Mouse (Mus musculus) left cerebral cortex, adult 2 months (tissue): ENCODE measurements around the gene Alkbh4. TPM values are rescaled to one million over a fixed set of nuclear protein-coding genes. Genes with fewer than 3 reads are reported as not detected.
"Not testable (repeated sequence)": the region's sequence is repeated elsewhere in the genome, so short reads cannot be mapped to it uniquely, and the experiment has no call there.

Experiments used
- DNase-seq, 2 experiments: peaks; one replicate each; pipeline ENCODE4 v3.0.0; 2021 to 2022; ENCODE audit warnings: low spot score in 2 of 2, mixed read lengths in 1 of 2; ENCODE audit errors: extremely low spot score in 1 of 2
- H3K27ac ChIP-seq: fragments of 200-600 bp; 2 replicates; pipeline ENCODE4 v1.8.1; 2022
- H3K4me3 ChIP-seq: fragments of 200-600 bp; 2 replicates; pipeline ENCODE4 v1.8.1; 2022
- CTCF ChIP-seq: fragments of 200-600 bp; IDR thresholded peaks from 2 replicates; pipeline ENCODE4 v1.8.1; 2022; ENCODE audit warnings: antibody characterized with exemption, mild to moderate bottlenecking, moderate library complexity
- intact Hi-C: fragments of 180-260 bp; cut with DNase I; formaldehyde crosslinking; loops from one replicate; pipeline ENCODE4 v1.15.1; 2025
- total RNA-seq, 2 experiments: library from RNA; stranded (reverse); gene quantifications; 2 replicates each; pipeline ENCODE4 v1.2.3; 2021

The Alkbh4 gene
- total RNA-seq, 2 experiments from 2014 or later: 8.5 to 9.6 TPM

- intact Hi-C loops: no loop called here
Observed at GRCm38 (mm10) chr5:136147704-136148103, 11.8 kb downstream of the Alkbh4 start.

DNA sequence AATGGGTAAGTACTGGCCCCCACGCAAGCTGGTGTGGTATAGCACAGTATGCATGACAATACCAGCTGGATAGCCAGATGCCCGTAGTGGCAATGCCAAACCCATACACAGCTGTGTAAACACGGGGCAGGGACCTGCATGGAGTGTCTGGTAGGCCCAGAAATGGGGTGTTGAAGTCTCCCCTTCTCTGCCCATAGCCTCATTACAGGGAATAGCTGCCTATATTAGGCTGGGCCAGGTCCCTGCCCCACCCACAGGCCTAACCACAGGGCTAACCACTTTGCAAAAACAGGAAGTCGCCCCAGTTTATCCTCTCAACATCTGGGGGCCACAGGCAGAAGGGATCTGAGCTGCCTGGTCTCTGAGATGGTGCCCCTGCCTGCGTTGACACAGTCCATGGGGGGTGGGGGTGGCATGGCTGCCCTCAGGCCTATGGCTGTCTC, 13.2 kb downstream of the Alkbh4 start:
- H3K4me3 ChIP-seq, H3K27ac ChIP-seq, intact Hi-C loops, DNase-seq: not testable (repeated sequence)

More at GRCm38 (mm10) chr5:136147704-136148103, 11.8 kb downstream of the Alkbh4 start:
- Histone ChIP-seq H3K4me3 (no peak overlapping the region), H3K27ac (no peak overlapping the region)
- no peak for DNase-seq
- no peak for TF ChIP-seq CTCF

DNA sequence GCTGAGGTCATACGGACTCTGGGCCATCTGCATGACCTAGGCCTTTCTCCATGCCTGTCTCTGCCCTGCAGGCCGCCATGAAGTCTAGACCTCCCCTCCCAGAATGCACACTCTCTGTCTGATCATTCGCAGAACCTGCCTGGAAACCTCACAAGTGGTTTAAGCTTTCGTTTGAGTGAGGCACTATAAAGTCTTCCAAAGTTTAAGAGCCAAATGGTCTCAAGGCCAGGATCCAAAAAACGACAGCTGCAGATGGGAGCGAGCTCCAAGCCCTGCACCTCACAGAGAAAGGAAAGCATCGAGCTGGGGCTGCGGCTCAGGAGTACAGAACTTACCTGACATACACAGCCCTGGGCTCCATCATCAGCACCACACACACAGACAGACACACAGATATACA, 16.4 kb downstream of the Alkbh4 start:
- Histone ChIP-seq H3K4me3 (no peak overlapping the region), H3K27ac (no peak overlapping the region)
- intact Hi-C loops: no loop called here
- TF ChIP-seq CTCF: no peak
- DNase-seq: no peak

DNA sequence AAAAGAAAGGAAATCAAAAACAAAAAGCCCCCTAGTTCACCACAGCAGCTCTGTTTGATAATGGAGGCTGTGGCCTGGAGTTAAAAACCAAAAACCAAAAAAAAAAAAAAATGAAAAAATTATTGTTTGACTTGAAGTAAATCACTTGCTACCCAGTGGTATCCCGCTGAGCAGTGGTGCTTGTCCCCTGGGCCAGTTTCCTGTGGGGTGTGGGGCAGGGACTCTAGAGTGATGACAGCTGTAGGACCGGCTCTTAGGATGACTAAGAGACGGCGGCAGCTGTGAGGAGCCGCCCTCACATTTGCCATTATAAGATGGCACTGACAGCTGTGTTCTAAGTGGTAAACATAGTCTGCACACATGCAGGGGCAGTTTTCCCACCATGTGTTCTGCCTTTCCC, 19.5 kb downstream of the Alkbh4 start:
- no peak overlapping the region for H3K4me3 ChIP-seq
- no peak overlapping the region for H3K27ac ChIP-seq
- DNase-seq: no peak
- no peak for TF ChIP-seq CTCF
- intact Hi-C loops: no loop called here

DNA sequence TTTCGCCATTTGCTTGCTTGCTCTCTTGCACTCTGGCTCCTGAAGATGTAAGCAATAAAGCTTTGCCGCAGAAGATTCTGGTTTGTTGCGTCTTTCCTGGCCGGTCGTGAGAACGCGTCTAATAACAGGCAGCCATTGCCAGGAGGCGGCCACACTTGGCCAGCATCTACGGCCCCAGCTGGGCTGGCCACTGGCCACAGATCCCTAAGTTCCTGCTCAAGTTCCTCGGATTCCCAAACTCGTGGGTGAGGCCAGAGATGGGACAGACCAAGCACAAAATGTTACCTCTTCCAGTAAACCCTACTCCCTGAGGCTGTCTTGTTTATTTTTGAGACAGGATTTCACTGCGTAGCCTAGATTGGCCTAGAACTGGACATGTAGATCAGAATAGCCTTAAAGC, 24.1 kb downstream of the Alkbh4 start:
- intact Hi-C loops, H3K4me3 ChIP-seq, DNase-seq, H3K27ac ChIP-seq: not testable (repeated sequence)

GRCm38 (mm10) chr5:136163807-136164474, 28.0 kb downstream of the Alkbh4 start:
- no peak for TF ChIP-seq CTCF
- Histone ChIP-seq H3K4me3 (no peak overlapping the region), H3K27ac (no peak overlapping the region)
- intact Hi-C loops: no loop called here
- DNase-seq: no peak

DNA sequence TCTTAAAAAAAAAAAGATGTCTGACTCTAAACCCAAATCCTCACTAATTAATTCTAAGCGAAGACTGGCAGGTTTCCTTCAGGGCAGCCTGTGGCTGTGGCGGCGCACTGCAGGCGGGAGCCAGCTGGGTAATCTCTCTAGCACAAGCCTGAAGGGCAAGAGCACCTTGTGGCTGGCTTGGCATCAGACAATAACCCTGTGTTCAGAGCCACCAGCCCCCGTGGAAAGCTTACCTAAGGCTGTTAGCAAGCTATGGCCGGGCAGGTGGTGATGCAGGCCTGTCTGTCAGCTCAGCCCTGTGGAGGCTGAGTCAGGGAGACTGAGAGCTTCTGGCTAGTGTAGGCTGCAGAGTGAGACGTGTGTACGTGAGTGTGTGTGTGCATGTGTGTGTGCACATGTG, 29.3 kb downstream of the Alkbh4 start:
- no peak for DNase-seq
- Histone ChIP-seq H3K4me3 (no peak overlapping the region), H3K27ac (no peak overlapping the region)
- intact Hi-C loops: no loop called here
- no peak for TF ChIP-seq CTCF

- TF ChIP-seq CTCF: no peak
- intact Hi-C loops: no loop called here
- Histone ChIP-seq H3K4me3 (no peak overlapping the region), H3K27ac (no peak overlapping the region)
- DNase-seq: no peak
Observed at GRCm38 (mm10) chr5:136167296-136167695, 31.4 kb downstream of the Alkbh4 start.

GRCm38 (mm10) chr5:136168071-136168470, 32.1 kb downstream of the Alkbh4 start:
- no peak overlapping the region for H3K27ac ChIP-seq
- no peak overlapping the region for H3K4me3 ChIP-seq
- TF ChIP-seq CTCF: peak; percentile 32
- intact Hi-C loops: no loop called here
- no peak for DNase-seq

DNA sequence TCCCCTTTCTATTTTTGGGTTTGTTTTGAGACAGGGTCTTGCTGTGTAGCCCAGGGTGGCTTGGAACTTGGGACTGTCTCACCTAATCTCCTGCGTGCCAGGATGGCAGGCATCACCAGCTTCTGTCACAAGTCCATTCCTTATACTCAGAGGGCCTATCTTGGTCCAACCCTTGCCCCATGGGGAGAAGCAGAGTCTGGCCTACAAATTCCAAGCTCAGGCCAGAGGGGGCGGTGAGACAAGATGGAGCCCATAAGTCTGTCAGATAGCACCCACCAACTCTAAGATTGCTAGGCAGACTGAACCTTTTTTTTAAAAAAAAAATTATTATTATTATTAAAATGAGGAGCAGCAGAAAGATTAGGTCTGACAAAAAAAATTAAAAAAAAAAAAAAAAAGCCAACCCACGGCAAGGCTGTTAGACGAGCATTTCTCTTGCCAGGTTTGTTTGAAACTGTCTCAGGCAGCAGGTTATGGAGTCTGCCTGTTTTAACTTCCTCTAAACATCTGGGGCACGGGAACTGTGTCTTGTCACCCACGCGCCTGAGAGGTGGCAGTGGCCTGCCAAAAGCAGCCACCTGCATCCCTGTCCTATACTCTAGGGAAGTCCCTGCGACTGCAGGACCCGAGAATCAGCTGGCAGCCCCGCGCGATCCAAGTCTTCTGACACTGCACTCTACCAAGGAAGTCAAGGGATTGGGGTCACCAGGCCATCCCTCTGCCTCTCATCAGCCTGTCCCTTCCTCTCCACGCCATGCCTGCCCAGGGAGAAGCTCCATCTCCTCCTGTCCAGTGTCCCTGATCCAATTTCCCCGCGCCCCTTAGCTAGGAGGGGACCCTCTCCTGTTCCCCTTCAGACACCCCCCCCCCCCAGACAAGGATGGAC, 33.9 kb downstream of the Alkbh4 start:
- no peak for TF ChIP-seq CTCF
- DNase-seq: peak; percentile 28 to 37
- intact Hi-C loops: no loop called here
- H3K4me3 ChIP-seq: peak overlapping the region; percentile 65
- H3K27ac ChIP-seq: peak overlapping the region; percentile 91

DNA sequence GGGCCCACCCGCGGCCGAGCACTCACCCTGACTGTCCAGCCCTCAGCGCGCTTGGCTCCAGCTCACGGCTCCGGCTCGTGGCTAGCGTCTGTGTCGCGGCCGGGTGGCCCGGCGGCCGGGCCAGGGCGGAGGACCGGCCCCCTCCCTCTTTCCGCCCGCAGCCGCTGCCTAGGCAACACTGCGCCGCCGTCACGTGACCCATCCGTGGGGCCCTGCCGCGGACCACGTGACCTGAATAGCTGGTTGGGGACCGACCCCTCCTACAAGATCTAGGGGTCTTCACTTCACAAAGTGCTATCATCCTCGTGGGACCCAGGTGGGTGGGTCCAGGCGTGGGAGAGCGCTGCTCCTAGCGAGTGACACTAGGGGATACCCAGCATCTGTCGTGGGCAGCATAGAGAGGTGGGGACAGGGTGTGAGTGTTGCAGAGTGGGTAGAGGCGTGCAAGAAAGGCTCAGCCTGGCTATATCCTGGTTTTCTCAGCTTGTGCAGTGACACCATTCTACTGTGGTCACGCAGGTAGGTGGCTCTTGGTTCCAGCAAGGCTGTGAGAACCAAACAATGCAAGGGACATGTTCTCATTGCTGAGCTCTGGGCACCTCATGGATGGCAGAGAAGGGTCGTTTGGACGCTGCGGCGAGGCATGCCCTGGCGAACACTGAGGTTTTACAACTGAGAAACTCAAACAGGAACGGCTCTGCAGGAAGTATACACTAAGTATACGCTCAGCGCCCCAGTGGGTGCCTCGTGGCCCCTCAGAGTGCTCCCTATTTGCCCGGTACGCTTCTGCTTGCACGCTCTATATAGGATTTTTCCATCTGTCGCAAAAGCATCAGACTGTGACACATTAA, 34.8 kb downstream of the Alkbh4 start, which contains the start of gene Orai2:
Orai2 (minus strand) TSS at position 202 of the 851 bp plus-strand sequence.
- DNase-seq: peak; percentile 82 to 87
- intact Hi-C loops: no loop called here
- Histone ChIP-seq H3K4me3 (peak within 1 kb of the TSS; percentile 65), H3K27ac (peak within 1 kb of the TSS; percentile 91)
- no peak for TF ChIP-seq CTCF
